Mouse (Mus musculus) CH12.LX (cell line): ENCODE measurements around the gene Kptn. TPM values are rescaled to one million over a fixed set of nuclear protein-coding genes. Genes with fewer than 3 reads are reported as not detected.
A peak's percentile ranks its signal among the peaks of the same experiment; 100 is the strongest.

ENCODE experiments used
- DNase-seq: peaks from one replicate; pipeline ENCODE4 v3.0.0-alpha.2; 2013; ENCODE audit errors: extremely low read depth
- H3K27ac ChIP-seq: 2 replicates; pipeline ENCODE4 v1.5.1; 2012; ENCODE audit warnings: low read depth, mild to moderate bottlenecking, control low read depth, moderate library complexity; ENCODE audit not compliant: insufficient read depth
- H3K27me3 ChIP-seq: replicated peaks from 2 replicates; pipeline ENCODE3; 2012; ENCODE audit warnings: inconsistent platforms
- H3K36me3 ChIP-seq, 2 experiments: replicated peaks in 1 of 2; 2 replicates each; pipeline versions ENCODE3 to v1.6.1; 2012; ENCODE audit warnings: inconsistent platforms in 1 of 2, low read length in 1 of 2, mild to moderate bottlenecking in 1 of 2, mixed read lengths in 1 of 2, moderate library complexity in 1 of 2; ENCODE audit not compliant: control insufficient read depth in 1 of 2, insufficient read depth in 1 of 2
- H3K4me1 ChIP-seq, 2 experiments: 2 replicates each; pipeline ENCODE4 v1.6.1; 2012; ENCODE audit warnings: inconsistent platforms in 1 of 2, moderate library complexity in 1 of 2; ENCODE audit not compliant: insufficient read depth in 2 of 2, control insufficient read depth in 1 of 2
- H3K4me2 ChIP-seq: 2 replicates; pipeline ENCODE4 v1.6.1; 2012; ENCODE audit warnings: low read depth, mild to moderate bottlenecking, control low read depth; ENCODE audit not compliant: poor library complexity, insufficient read depth, severe bottlenecking
- H3K4me3 ChIP-seq, 3 experiments: fragments of 150-350 bp in 1 of 3; sonication (generic) in 1 of 3; replicated peaks in 1 of 3; 2 replicates each; pipeline versions ENCODE3 to v1.5.1; 2011 to 2012; ENCODE audit warnings: low read depth in 2 of 3, low read length in 2 of 3, mild to moderate bottlenecking in 2 of 3, moderate library complexity in 2 of 3, control low read depth in 1 of 3, improper control_type of control experiment in 1 of 3, inconsistent platforms in 1 of 3, mixed read lengths in 1 of 3; ENCODE audit not compliant: poor library complexity in 1 of 3
- H3K79me2 ChIP-seq: replicated peaks from 2 replicates; pipeline ENCODE4 v1.6.1; 2012; ENCODE audit warnings: mild to moderate bottlenecking, moderate library complexity; ENCODE audit not compliant: control insufficient read depth, poor library complexity, insufficient read depth, severe bottlenecking; ENCODE audit errors: extremely low read depth
- H3K9ac ChIP-seq: 2 replicates; pipeline ENCODE4 v1.6.1; 2012; ENCODE audit warnings: low read depth, mild to moderate bottlenecking, control low read depth, moderate library complexity; ENCODE audit not compliant: insufficient read depth
- H3K9me3 ChIP-seq: replicated peaks from 2 replicates; pipeline ENCODE3; 2012; ENCODE audit warnings: low read length, inconsistent platforms, mixed read lengths
- CTCF ChIP-seq, 2 experiments: IDR thresholded peaks in 1 of 2; conservative IDR thresholded peaks in 1 of 2; 2 replicates each; pipeline ENCODE4 v1.5.1; 2011 to 2012; ENCODE audit warnings: low read depth in 2 of 2, low read length in 2 of 2, improper control_type of control experiment in 1 of 2, inconsistent platforms in 1 of 2, mild to moderate bottlenecking in 1 of 2, moderate library complexity in 1 of 2
- ELF1 ChIP-seq: IDR thresholded peaks from 2 replicates; pipeline ENCODE4 v1.6.1; 2014; ENCODE audit warnings: low read depth, mild to moderate bottlenecking, inconsistent platforms, low read length, improper control_type of control experiment
- EP300 ChIP-seq: IDR thresholded peaks from 2 replicates; pipeline ENCODE4 v1.6.1; 2011; ENCODE audit warnings: low read length, improper control_type of control experiment
- ETS1 ChIP-seq: conservative IDR thresholded peaks from 2 replicates; pipeline ENCODE4 v1.6.1; 2012; ENCODE audit warnings: low read depth, mild to moderate bottlenecking, inconsistent platforms, low read length, improper control_type of control experiment, moderate library complexity
- GABPA ChIP-seq: IDR thresholded peaks from 2 replicates; pipeline ENCODE4 v1.6.1; 2012; ENCODE audit warnings: low read depth, low read length, improper control_type of control experiment, inconsistent platforms; ENCODE audit not compliant: insufficient replicate concordance
- JUN ChIP-seq: IDR thresholded peaks from 2 replicates; pipeline ENCODE4 v1.6.1; 2011; ENCODE audit warnings: low read depth, mild to moderate bottlenecking, low read length, improper control_type of control experiment, moderate library complexity; ENCODE audit not compliant: insufficient read depth
- KAT2A ChIP-seq: IDR thresholded peaks from 2 replicates; pipeline ENCODE4 v1.6.1; 2012; ENCODE audit warnings: low read length, improper control_type of control experiment, inconsistent platforms; ENCODE audit not compliant: insufficient replicate concordance
- MAX ChIP-seq: IDR thresholded peaks from 2 replicates; pipeline ENCODE4 v1.6.1; 2011; ENCODE audit warnings: low read length, improper control_type of control experiment
- MEF2A ChIP-seq: IDR thresholded peaks from 2 replicates; pipeline ENCODE4 v1.6.1; 2014; ENCODE audit warnings: low read depth, mild to moderate bottlenecking, inconsistent platforms, low read length, improper control_type of control experiment, borderline replicate concordance
- MXI1 ChIP-seq: IDR thresholded peaks from 2 replicates; pipeline ENCODE4 v1.6.1; 2011; ENCODE audit warnings: mild to moderate bottlenecking, low read depth, low read length, improper control_type of control experiment
- MYC ChIP-seq: IDR thresholded peaks from 2 replicates; pipeline ENCODE4 v1.6.1; 2011; ENCODE audit warnings: low read depth, mild to moderate bottlenecking, improper control_type of control experiment, low read length
- NELFE ChIP-seq: IDR thresholded peaks from 2 replicates; pipeline ENCODE4 v1.6.1; 2011; ENCODE audit warnings: low read depth, low read length, improper control_type of control experiment
- NRF1 ChIP-seq: IDR thresholded peaks from 2 replicates; pipeline ENCODE4 v1.6.1; 2014; ENCODE audit warnings: low read depth, mild to moderate bottlenecking, inconsistent platforms, low read length, improper control_type of control experiment, moderate library complexity
- POLR2A ChIP-seq: IDR thresholded peaks from 2 replicates; pipeline ENCODE4 v1.6.1; 2011; ENCODE audit warnings: low read depth, mild to moderate bottlenecking, improper control_type of control experiment, low read length
- SIN3A ChIP-seq: IDR thresholded peaks from 2 replicates; pipeline ENCODE4 v1.6.1; 2012; ENCODE audit warnings: low read length, improper control_type of control experiment, inconsistent platforms
- SMC3 ChIP-seq: IDR thresholded peaks from 2 replicates; pipeline ENCODE4 v1.6.1; 2011; ENCODE audit warnings: low read depth, low read length, improper control_type of control experiment
- UBTF ChIP-seq: IDR thresholded peaks from 2 replicates; pipeline ENCODE4 v1.6.1; 2012; ENCODE audit warnings: low read depth, mild to moderate bottlenecking, inconsistent platforms, low read length, improper control_type of control experiment, moderate library complexity
- USF2 ChIP-seq: conservative IDR thresholded peaks from 2 replicates; pipeline ENCODE4 v1.6.1; 2011; ENCODE audit warnings: low read depth, low read length, improper control_type of control experiment
- ZKSCAN1 ChIP-seq: IDR thresholded peaks from 2 replicates; pipeline ENCODE4 v1.6.1; 2012; ENCODE audit warnings: low read depth, inconsistent platforms, low read length, improper control_type of control experiment, borderline replicate concordance
- ZNF384 ChIP-seq: IDR thresholded peaks from 2 replicates; pipeline ENCODE4 v1.6.1; 2012; ENCODE audit warnings: low read depth, low read length, improper control_type of control experiment, inconsistent platforms
- dilution Hi-C: fragments of 300-500 bp; cut with MboI; formaldehyde crosslinking; loops from 2 replicates; pipeline ENCODE4 v1.14.3; 2020; ENCODE audit warnings: low sequenced_read_pairs; ENCODE audit not compliant: extremely low pct_unique_long_range_greater_than_20kb, extremely low pct_ligation_motif_present
- in situ Hi-C: fragments of 300-500 bp; cut with MboI; formaldehyde crosslinking; loops from 3 replicates; pipeline ENCODE4 v1.14.3; 2019; ENCODE audit warnings: low sequenced_read_pairs, low pct_ligation_motif_present, low pct_unique_long_range_greater_than_20kb, mixed read lengths
- polyA plus RNA-seq: library from polyadenylated mRNA; unstranded; fragments of >175 nt; gene quantifications from 2 replicates; pipeline ENCODE4 v1.2.1, GENCODE M21; 2012; ENCODE audit warnings: low read depth; ENCODE audit not compliant: insufficient read length
- total RNA-seq, 2 experiments: library from RNA; depleted of rRNA; stranded (reverse); fragments of 300-350 nt in 1 of 2; fragments of >200 nt in 1 of 2; gene quantifications; 2 replicates each; pipeline ENCODE4 v1.2.3; 2012 to 2014

Gene Kptn
- total and polyA plus RNA-seq, 3 experiments: 14.5 to 25.4 (median 17.5) TPM

GRCm38 (mm10) chr7:16117100-16117499, 2.6 kb upstream of the Kptn start:
- dilution Hi-C loops: no loop called here
- DNase-seq: no peak

GRCm38 (mm10) chr7:16120262-16120600, 536 bp downstream of the Kptn start:
- Histone ChIP-seq H3K4me2 (peak overlapping the region; percentile 49), H3K79me2 (no peaks in the 10 kb centered on the region), H3K4me3 (peak overlapping the region; percentile 46 to 72 (median 71)), H3K36me3 (peaks cover 28 to 60% of the 10 kb centered on the region in 2 experiments), H3K9ac (peak overlapping the region; percentile 51)
- DNase-seq: no peak
- in situ Hi-C loops (no loop called here), dilution Hi-C loops (no loop called here)
- TF ChIP-seq MAX: no peak
- TF ChIP-seq CTCF (conservative IDR thresholded peaks at IDR 0.05 in 1 of 2, IDR thresholded peaks at IDR 0.05 in 1 of 2; ENCODE audit: low read depth in 2 of 2, low read length in 2 of 2): no peak
- TF ChIP-seq MEF2A: no peak
- TF ChIP-seq SIN3A: no peak
- TF ChIP-seq GABPA: no peak
- no peak for TF ChIP-seq SMC3
- TF ChIP-seq MYC: no peak
- no peak for TF ChIP-seq EP300
- TF ChIP-seq ETS1: no peak
- TF ChIP-seq POLR2A: no peak
- TF ChIP-seq UBTF: no peak
- TF ChIP-seq, all 38 proteins: peak for 0
- peaks cover 4 to 28% of the 10 kb centered on the region in 2 experiments; a peak in 3 of 4 replicates for H3K4me1 ChIP-seq
- no peaks in the 10 kb centered on the region for H3K27me3 ChIP-seq
- no peaks in the 10 kb centered on the region for H3K9me3 ChIP-seq
- no peak overlapping the region for H3K27ac ChIP-seq

More at GRCm38 (mm10) chr7:16117100-16117499, 2.6 kb upstream of the Kptn start:
- no peak overlapping the region for H3K9ac ChIP-seq
- no peaks in the 10 kb centered on the region for H3K9me3 ChIP-seq
- no peaks in the 10 kb centered on the region for H3K27me3 ChIP-seq
- no peak overlapping the region for H3K27ac ChIP-seq
- H3K4me3 ChIP-seq: no peak overlapping the region
- H3K4me1 ChIP-seq: peaks cover 14 to 59% of the 10 kb centered on the region in 2 experiments
- in situ Hi-C loops: no loop called here
- TF ChIP-seq EP300 (no peak), ZNF384 (no peak), ZKSCAN1 (no peak), ELF1 (no peak), KAT2A (no peak), GABPA (no peak), NRF1 (no peak), USF2 (no peak), NELFE (no peak), MXI1 (no peak), POLR2A (no peak), JUN (no peak)
- no peaks in the 10 kb centered on the region for H3K79me2 ChIP-seq
- no peak overlapping the region for H3K4me2 ChIP-seq
- H3K36me3 ChIP-seq: peaks cover 59 to 67% of the 10 kb centered on the region in 2 experiments
